Mouse (Mus musculus) midbrain, embryonic 12.5 days (tissue): ENCODE data around the gene Gm4131. TPM values are rescaled to one million over a fixed set of nuclear protein-coding genes. Genes with fewer than 3 reads are reported as not detected.

Source experiments
- ATAC-seq: fragments of 200-750 bp; cut with Nextera tagmentation; 2 replicates; pipeline ENCODE4 v1.8.0; 2017; ENCODE audit warnings: low read depth, moderate TSS enrichment, moderate library complexity; ENCODE audit not compliant: low FRiP score
- H3K27ac ChIP-seq: fragments of 300-500 bp; sonication (generic); replicated peaks from 2 replicates; pipeline ENCODE4 v1.5.1; 2016; ENCODE audit warnings: mild to moderate bottlenecking
- H3K27me3 ChIP-seq: fragments of 300-500 bp; sonication (generic); 2 replicates; pipeline ENCODE4 v1.6.1; 2016; ENCODE audit warnings: mild to moderate bottlenecking
- H3K36me3 ChIP-seq: fragments of 300-500 bp; sonication (generic); 2 replicates; pipeline ENCODE4 v1.6.1; 2016
- H3K4me1 ChIP-seq: fragments of 300-500 bp; sonication (generic); 2 replicates; pipeline ENCODE4 v1.6.1; 2016
- H3K4me2 ChIP-seq: fragments of 300-500 bp; sonication (generic); replicated peaks from 2 replicates; pipeline ENCODE4 v1.6.1; 2016; ENCODE audit warnings: mild to moderate bottlenecking, moderate library complexity
- H3K4me3 ChIP-seq: fragments of 300-500 bp; sonication (generic); 2 replicates; pipeline ENCODE4 v1.5.1; 2016; ENCODE audit warnings: mild to moderate bottlenecking
- H3K9ac ChIP-seq: fragments of 300-500 bp; sonication (generic); replicated peaks from 2 replicates; pipeline ENCODE4 v1.6.1; 2016; ENCODE audit warnings: mild to moderate bottlenecking, moderate library complexity
- H3K9me3 ChIP-seq: fragments of 300-500 bp; sonication (generic); 2 replicates; pipeline ENCODE4 v1.6.1; 2016; ENCODE audit warnings: mild to moderate bottlenecking
- WGBS: fragments of 180-500 bp; shearing (Covaris S2); methylation state at CpG from one replicate; pipeline ENCODE4 v1.1.7; 2016; 5-methylcytosine and 5-hydroxymethylcytosine counted together
- polyA plus RNA-seq: library from polyadenylated mRNA; unstranded; fragments of >200 nt; fragmentation: Nextera tagmentation; extraction: Ambion mirVana; gene quantifications from 2 replicates; pipeline ENCODE4 v1.2.1, GENCODE M21; 2016

The Gm4131 gene
- polyA plus RNA-seq, 1 experiment from 2014 or later: not detected

DNA sequence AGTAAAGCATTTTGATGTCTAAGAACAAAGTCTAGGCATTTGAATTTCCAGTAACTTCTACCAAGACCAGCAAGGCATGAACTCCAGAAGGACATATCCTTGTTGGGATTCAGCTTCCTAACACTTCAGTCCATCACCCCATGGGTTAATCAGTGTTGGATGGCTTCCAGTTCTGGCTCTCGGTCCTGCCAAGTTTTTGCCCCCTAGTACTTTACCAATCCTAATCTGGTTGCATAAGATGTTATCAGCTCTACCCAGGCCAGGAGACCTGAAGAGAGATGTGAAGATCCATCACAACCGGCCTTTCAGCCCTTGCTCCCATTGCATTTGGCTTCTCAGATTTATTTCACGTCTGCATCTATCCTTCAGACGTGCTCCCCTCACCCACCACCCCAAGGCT is 144.5 kb downstream of the Gm4131 start:
- WGBS: 89% methylated on average over 4 of the region's 4 CpGs
- no peak overlapping the region for H3K9ac ChIP-seq
- H3K4me1 ChIP-seq: peaks cover under 1% of the 10 kb centered on the region
- no peaks in the 10 kb centered on the region for H3K36me3 ChIP-seq
- no peaks in the 10 kb centered on the region for H3K27me3 ChIP-seq
- no peak overlapping the region for H3K4me2 ChIP-seq
- H3K4me3 ChIP-seq: no peak overlapping the region
- no peak for ATAC-seq
- H3K27ac ChIP-seq: no peak overlapping the region
- H3K9me3 ChIP-seq: no peaks in the 10 kb centered on the region

DNA sequence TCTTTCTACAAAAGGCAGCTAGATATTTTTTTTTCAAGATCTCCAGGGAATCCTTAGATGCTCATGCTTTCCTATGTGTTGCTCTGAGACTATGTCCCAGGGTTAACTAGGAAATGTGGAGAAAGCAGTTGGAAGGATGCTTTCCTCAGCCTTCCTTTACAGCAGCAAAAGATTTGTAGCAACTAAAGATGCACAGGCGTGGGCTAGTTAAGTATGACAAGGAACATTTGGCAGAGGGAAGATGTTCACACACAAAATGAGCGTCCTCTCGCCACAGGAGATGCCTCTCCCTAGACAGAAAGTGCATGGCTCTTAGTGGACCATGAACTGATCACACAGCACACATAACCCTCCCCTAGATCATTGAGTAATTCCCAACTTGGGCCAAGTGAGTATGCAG is 149.2 kb downstream of the Gm4131 start:
- H3K9me3 ChIP-seq: 0 out of 2 replicates have a peak, but pooled peaks cover under 1% of the 10 kb centered on the region
- no peak overlapping the region for H3K9ac ChIP-seq
- H3K4me3 ChIP-seq: no peak overlapping the region
- H3K4me1 ChIP-seq: peaks cover 23% of the 10 kb centered on the region
- ATAC-seq: no peak
- no peak overlapping the region for H3K27ac ChIP-seq
- 85% methylated on average over 3 of the region's 3 CpGs for WGBS
- H3K4me2 ChIP-seq: no peak overlapping the region
- no peaks in the 10 kb centered on the region for H3K36me3 ChIP-seq
- H3K27me3 ChIP-seq: no peaks in the 10 kb centered on the region

DNA sequence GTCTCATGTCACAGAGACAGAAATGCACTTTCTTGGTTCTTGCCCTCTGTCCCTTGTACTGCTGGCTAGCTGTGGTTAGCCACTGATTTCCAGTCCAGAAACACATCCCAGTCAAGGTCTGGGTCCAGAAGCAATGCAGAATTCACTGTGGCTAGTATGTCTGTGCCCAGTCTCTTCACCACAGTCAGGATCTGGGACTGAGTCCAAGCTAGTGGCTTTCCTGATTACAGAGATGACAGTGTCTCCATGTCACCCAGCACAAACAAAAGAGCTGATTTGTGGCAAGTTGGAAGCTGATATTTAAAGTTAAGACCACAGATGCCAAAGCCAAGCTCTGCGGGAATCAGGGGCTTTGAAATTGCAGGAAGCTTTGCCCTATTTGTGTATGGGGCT is 150.0 kb downstream of the Gm4131 start:
- WGBS: 47% methylated on average over 1 of the region's 1 CpGs
- no peak overlapping the region for H3K9ac ChIP-seq
- no peaks in the 10 kb centered on the region for H3K36me3 ChIP-seq
- H3K9me3 ChIP-seq: peaks cover 8% of the 10 kb centered on the region; the same call in 1 of the 2 replicates
- no peaks in the 10 kb centered on the region for H3K27me3 ChIP-seq
- no peak overlapping the region for H3K4me2 ChIP-seq
- ATAC-seq: 0 out of 2 replicates have a peak, but pooled peaks have one; percentile 17
- peaks cover 23% of the 10 kb centered on the region for H3K4me1 ChIP-seq
- no peak overlapping the region for H3K4me3 ChIP-seq
- H3K27ac ChIP-seq: peak overlapping the region; percentile 82

DNA sequence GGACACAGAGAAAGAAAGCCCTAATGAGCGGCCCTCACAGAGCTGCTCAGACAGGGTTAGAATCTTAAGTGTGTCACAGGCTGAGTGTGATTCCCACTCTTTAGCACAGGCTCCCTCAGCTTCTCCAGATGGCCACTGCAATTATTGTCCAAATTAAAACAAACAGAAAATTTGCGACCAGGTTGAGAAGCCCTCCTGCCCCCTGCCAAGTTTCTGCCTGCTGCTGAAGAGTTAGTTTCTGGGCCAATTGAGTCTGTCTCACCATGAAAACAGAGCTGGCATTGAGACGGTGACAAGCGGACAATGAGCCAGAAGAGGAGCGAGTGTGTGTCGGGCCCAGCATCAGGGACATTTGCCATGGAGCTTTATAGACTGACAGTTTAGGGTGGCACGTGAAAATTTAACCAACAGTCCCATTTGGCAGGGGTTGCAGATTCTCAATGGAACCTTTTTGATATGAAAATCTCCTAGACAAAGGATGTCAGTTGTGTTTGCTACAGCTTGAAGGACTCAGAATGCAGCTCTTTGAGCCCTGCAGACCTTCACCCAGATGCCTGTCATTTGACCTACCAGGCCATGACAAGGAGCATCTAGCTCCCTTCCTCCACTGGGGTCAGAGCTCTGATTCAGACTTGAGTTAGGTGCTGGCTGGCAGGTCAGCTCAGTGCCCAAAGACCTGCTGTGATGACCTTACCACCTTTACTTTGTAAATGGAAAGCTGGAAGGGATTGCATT is 150.5 kb downstream of the Gm4131 start:
- no peaks in the 10 kb centered on the region for H3K36me3 ChIP-seq
- peaks cover 10% of the 10 kb centered on the region; the same call in 1 of the 2 replicates for H3K9me3 ChIP-seq
- no peaks in the 10 kb centered on the region for H3K27me3 ChIP-seq
- peaks cover 23% of the 10 kb centered on the region for H3K4me1 ChIP-seq
- H3K9ac ChIP-seq: 0 out of 2 replicates have a peak overlapping the region, but pooled peaks have one; percentile 11
- peak overlapping the region; percentile 84 for H3K27ac ChIP-seq
- 0 out of 2 replicates have a peak overlapping the region, but pooled peaks have one; percentile 9 for H3K4me2 ChIP-seq
- 38% methylated on average over 7 of the region's 7 CpGs for WGBS
- peak; percentile 94 for ATAC-seq
- no peak overlapping the region for H3K4me3 ChIP-seq

Other genes with a start within 250 kb of the Gm4131 start
- gene Gucy1b2, start 110.6 kb downstream of the Gm4131 start, polyA plus RNA-seq: 1.6 and 2.2 TPM in 2 replicates
- gene Fam124a, start 11.2 kb downstream of the Gm4131 start, polyA plus RNA-seq: 7.8 and 8.3 TPM in 2 replicates
- not detected in 2 replicates for gene Serpine3, start 96.7 kb upstream of the Gm4131 start, polyA plus RNA-seq
- 24.2 and 24.8 TPM in 2 replicates for gene Ints6, start 194.2 kb upstream of the Gm4131 start, polyA plus RNA-seq